Mouse (Mus musculus) thymus, adult 2 months (tissue): Measurements from ENCODE around the gene Clk2.

Experiments used
- CTCF ChIP-seq: fragments of 200-500 bp; IDR thresholded peaks from 2 replicates; pipeline ENCODE4 v1.5.1; 2012; ENCODE audit warnings: mild to moderate bottlenecking, control low read depth, low read length, moderate library complexity, borderline replicate concordance; ENCODE audit not compliant: control insufficient read depth, poor library complexity, insufficient read depth; ENCODE audit errors: extremely low read depth
- POLR2A ChIP-seq: fragments of 200-500 bp; IDR thresholded peaks from 2 replicates; pipeline ENCODE4 v1.6.1; 2012; ENCODE audit warnings: mild to moderate bottlenecking, low read length, control low read depth, moderate library complexity; ENCODE audit not compliant: control insufficient read depth, poor library complexity, insufficient read depth; ENCODE audit errors: extremely low read depth

DNA sequence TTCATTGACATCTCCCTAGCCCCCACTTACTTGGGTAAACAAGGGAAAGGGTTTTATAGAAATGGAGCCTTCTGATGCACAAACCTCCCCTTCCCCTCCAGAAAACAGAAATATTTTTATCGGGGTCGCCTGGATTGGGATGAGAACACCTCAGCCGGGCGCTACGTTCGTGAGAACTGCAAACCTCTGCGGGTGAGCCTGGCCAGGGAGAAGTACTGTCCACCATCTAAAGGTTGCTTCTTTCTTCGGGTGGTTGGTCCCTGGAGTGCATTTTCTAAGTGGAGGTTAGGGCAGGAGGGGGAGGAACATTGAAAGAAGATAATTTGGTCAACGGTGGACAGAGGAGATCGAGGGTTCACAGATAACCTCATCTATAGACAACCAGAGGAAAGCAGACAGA, 10.9 kb downstream of the Clk2 start:
- TF ChIP-seq CTCF (no peak), POLR2A (no peak)
